Mouse (Mus musculus) right cerebral cortex, adult 18-20 months (tissue): ENCODE measurements around the gene Etnk2.

Source experiments
- DNase-seq: peaks from one replicate; pipeline ENCODE4 v3.0.0; 2022; ENCODE audit warnings: mixed read lengths

Gene Etnk2

DNA sequence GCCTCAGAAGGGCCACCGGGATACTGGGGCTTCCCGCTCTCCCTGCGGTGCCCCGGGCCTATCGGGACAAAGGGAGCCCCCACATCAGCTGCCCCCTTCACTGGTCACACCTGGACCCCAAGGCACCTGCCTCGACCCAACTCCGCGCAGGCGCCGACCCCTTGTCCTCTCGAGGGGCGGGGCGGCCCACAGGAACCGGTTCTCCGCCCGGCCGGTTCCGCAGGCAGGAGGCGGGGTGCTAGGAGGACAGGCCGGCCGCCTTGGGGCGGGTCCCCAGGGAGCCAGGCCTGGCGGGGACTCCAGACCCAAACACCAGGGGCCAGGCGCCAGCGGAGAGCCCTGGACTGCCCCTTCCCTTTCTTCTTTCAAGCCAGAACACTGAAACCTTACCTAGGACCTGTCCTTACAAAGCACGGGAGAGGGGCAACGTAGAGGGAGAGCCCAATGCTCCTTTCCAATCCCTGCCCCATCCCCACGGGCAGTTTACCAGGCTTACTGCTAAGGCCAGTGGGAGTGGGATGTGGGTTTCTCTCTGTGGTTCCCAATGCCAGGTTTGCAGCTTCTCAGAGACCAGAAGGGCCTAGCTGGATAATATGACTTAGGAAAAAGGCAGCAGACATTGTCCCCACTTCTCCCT lies 54.9 kb downstream of the Etnk2 start:
- no peak for DNase-seq

DNA sequence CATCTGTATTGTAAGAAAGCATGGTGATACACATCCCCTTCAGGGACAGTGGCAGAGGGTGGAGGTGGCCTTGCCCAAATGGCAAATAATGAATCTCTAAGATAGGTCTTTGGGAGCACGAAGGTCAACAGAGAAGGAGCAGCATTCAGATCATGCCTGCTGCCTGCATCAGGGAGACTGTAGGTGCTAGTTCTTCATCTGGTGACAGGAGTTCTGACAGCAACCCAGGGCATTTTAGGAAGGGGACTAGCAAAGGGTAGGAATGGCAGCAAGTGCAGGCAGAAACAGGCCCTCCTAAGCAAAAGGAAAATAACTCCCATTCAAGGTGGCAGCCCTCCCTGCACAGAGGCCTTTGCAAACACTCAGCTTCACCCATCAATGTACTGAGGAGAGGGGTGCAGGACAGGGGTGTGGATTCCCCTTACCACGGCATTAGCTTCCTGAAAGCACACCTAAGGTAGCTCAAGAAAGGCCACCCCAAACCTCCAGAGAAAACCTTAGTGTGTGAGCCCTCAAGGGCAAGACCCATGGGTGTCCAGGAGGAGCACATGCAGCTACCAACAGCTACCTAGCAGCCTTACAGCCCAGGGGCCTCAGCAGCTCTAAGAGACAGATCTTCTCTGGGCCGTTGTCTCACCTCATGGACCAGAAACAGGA lies 55.9 kb downstream of the Etnk2 start:
- DNase-seq = no peak

DNA sequence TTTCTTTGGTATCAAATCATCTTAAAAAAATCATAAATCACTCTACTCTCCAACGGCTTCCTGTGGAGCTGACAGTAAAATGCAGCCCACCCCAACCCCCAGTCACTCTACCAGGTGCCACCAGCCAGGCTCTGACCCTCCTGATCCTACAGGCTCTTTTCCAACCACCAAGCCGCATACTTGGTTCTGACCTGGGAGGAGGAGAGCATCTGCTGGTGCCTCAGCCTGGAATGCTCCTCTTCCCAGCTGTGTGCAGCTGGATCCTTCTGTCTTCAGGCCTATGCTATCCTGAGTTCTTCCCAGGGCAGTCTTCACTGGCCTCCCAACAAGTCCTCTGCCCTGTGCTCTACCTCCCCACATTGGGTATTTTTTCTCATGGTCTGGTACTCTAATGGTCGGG lies 57.1 kb downstream of the Etnk2 start:
- DNase-seq = no peak

DNA sequence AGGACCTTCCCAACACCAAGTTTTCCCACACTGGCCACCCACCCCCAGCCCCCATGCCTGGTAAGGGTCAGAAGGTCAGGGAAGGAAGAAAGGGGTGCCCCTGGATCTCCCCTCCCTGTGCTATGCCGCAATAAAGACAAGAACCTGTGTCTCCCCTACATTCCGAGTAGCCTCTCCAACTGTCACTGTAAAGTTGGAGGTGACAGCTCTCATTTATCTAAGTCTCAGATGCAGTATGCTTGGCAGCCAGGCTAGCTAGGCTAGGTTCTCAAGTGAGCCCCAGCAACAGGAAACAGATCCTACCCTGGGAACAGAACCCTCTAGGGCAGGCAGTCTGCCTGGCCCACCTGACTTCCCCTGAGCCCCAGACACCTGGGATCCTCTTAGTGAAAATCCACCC lies 57.7 kb downstream of the Etnk2 start:
- DNase-seq = no peak

DNA sequence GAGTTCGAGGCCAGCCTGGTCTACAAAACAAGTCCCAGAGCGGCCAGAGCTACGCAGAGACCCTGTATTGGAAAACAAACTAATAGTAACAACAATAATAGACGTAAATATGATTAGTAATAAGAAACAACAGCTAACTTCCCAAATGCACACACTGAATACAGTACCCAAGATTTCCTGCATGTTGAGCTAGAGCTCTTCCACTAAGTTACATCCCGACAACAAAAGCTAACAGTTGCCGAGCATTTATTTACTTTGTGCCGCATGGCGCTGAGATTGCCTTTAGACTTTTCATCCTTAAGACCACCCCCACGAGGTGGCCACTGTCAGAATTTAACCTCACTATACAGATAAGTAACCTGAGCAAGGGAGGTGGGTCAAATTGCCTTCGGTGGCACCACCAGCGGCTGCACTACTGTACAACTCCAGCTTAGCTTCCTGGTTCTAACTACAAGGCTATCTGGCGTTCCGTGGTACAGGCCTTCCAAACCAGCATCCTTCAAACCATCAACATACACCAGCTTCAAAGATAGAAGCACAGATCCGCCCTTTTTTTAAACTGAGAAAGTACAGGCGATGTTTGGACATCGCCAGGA lies 58.7 kb downstream of the Etnk2 start:
- DNase-seq = no peak

DNA sequence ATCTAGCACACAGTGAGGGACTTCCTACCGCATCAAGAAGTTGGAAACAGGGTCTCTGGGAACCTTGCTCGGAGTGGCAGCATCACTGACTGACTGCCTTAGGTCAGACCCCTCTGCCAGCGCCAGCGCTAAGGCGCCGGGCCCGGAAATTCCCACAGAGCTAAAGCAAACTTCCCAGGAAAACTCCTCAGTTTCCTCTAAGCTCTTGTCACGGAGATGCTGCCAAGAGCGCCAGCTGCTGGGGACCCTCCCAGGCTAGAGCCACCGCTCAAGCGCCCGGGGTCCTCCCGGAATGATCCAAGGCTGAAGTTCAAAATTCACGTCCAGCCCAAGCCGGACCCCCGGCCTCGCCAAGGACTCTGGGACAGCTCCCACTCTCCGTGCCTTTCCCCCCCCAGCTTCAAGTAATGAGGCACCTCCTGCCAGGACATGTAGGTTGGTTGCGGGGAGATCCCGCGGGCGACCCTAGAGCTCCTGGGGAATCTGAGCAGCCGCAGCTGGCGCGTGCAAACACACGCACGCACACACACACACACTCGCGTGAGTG lies 59.3 kb downstream of the Etnk2 start:
- no peak for DNase-seq

DNA sequence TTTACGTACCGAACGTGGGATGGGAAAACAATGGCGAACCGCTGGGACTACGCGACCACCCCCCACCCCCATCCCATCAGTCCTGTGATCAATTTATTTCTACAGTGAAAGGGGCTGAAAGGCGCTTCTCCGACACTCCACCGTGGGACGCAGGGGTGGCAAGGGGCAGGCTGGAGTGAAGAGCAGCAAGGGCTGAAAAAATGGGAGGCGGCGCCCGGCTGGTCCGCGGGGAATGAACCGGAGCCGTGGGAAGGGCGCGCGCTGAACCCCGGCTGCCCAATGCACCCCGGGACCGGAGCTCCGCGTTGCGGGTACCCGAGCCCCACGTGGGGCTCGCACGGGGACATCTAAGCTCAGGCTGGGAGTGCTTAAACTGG lies 59.8 kb downstream of the Etnk2 start:
- DNase-seq = no peak

DNA sequence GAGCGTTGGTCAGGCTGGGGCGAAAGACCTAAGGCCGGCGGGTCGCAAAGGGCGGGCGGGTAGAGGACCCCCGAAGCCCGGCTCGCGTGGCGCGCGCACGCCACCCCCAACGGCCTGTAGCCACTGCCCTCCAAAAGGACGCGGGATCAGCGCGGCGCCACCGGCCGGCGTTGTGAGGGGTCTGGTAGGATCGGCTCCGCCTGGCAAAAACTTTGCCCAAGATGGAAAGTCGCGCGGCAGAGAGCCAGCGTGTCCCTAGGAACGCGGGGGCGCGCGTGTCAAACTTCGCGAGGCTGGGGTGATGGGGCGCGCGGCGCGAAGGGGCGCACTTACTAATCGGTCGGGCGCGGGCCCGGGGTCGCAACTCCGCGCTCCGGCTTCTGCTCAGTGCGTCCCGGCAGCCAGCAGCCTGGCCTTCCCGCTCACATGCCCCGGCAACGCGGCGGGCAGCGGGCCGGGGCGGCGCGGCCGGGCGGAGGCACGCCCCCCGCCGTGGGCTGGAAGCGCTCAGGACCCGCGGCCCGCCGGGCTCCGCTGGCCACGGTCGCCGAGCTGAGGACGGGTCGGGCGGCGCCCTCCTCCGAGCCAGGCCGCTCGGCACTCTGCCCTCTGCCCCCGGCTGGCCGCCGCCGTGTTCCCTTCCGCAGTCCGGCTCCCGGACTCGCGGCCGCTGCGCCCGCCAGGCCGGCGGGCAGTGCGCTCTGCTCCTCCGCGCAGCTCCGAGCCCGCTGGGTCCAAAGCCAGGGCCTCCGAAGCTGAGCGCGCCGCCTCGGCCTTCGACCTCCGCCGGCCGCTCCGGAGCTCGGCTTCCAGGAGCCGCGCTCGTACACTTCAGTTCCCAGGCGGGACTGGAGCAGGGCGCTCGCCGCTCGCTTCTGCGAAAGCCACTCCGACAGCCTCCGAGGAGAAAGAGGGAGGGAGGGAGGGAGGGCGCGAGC lies 60.4 kb downstream of the Etnk2 start, which contains the start of gene Sox13:
TSS of gene Sox13 (minus strand) at position 835 of the 938 bp plus-strand sequence.
- peak; percentile 48 for DNase-seq

DNA sequence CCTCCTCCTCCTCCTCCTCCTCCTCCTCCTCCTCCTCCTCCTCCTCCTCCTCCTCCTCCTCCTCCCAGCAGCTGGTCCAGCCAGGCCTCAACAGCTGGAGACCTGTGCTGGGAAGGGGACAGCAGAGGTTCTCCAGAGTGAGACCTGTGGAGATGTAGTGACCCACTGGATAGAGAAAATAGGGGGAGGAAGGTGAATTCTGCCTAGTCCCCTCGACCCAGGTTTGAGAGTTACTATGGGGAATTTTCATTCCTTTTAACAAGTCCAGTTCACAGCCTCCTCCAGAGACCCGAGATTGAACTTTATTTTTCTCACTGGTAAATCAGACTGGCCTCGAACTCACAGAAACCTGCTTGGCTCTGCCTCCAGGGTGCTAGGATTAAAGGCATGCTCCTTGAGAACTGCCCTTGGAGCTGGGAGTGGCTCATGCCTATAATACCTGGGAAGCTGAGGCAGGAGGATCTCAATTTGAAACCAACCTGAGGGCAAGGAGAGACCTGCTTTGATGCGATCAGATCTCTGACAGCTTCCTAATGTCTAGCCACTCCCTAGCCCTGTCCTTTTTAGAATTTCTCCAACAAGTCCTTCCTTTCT lies 61.3 kb downstream of the Etnk2 start:
- no peak for DNase-seq
